In the genomic region with DNA sequence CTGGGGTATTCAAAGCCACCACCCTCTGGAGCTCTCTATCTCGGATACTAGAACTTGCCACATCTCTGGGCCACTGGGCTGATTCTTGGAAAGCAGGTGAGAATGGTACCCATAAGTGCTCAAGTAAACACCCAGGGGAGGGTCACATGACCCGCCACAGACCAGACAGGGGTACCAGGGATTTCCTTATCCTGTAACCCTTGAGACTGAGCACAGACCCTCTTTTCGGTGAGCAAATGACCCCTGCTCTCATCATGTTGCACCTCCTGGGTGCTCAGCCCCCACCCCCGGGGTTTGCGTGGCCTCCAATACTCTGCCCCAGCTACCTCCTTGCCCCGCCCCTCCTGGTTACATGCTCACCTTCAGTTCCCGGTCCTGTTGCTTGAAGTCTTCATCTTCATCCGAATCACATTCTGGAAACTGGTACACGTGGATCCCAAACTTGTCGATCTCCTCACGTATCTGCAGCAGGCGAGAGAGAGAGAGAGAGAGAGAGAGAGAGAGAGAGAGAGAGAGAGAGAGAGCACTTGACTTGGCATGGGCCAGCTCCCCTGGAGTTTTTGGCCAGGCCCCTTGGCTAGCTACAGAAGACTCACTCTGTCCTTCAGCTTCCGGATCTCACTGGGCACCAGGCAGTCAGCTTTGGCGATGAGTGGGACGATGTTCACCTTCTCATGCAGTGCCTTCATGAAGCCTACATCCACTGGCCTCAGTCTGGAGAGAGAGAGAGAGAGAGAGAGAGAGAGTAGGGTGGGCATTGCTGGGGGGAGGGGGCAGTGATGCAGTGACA, we compare ENCODE assay signal across 20 mouse cellular contexts. TPM values are rescaled to one million over a fixed set of nuclear protein-coding genes. Genes with fewer than 3 reads are reported as not detected.
DNase-seq lines count a peak whose midpoint lies in the region; ATAC-seq lines count a peak whose summit lies in the region.
"Had no signal": no experiment of that assay in that cellular context is flagged by ENCODE, and none has a peak within 500 bp of the region (broad histone marks: within the 10 kb centered on the region; RNA-seq: fewer than 3 reads in every experiment).

No protein-coding gene starts in this region.

- no peaks in the 10 kb centered on the region for H3K9me3 ChIP-seq in megakaryocyte, embryonic 14.5 days
- no peaks in the 10 kb centered on the region for H3K9me3 ChIP-seq in hindbrain, embryonic 13.5 days
- H3K9me3 ChIP-seq: embryonic facial prominence, embryonic 15.5 days; forebrain, embryonic 10.5 days had no signal

- H3K27ac ChIP-seq in hindbrain, embryonic 13.5 days = no peak overlapping the region
- H3K27ac ChIP-seq: embryonic facial prominence, embryonic 15.5 days; forebrain, embryonic 10.5 days had no signal

- H3K4me2 ChIP-seq in hindbrain, embryonic 13.5 days = no peak overlapping the region
- H3K4me2 ChIP-seq: embryonic facial prominence, embryonic 15.5 days had no signal

- WGBS in hindbrain, embryonic 13.5 days = 30% methylated on average over 15 of the region's 15 CpGs

- H3K4me1 ChIP-seq in megakaryocyte, embryonic 14.5 days = peaks cover 100% of the 10 kb centered on the region
- H3K4me1 ChIP-seq in hindbrain, embryonic 13.5 days (replicated peaks) = peaks cover 57% of the 10 kb centered on the region

- DNase-seq in CD4-positive, CD25-positive, alpha-beta regulatory T cell, adult 2 months (ENCODE audit: low read depth, low spot score) = peak; percentile 9
- peak; percentile 70 for DNase-seq in cerebellum, adult 9-11 months
- peak; percentile 27 to 46 for DNase-seq in layer of hippocampus, postnatal 10 days (ENCODE audit: low spot score in 2 of 2)
- no peak for DNase-seq in heart, adult 11 months
- DNase-seq: adrenal gland, postnatal 10 days; embryo, embryonic 11 days; kidney, adult 9 months; kidney, postnatal 36 days; liver; liver, postnatal 0 days; lung, postnatal 14 days; right cerebral cortex, postnatal 4 days; thymus, postnatal 25 days had no signal

- H3K9ac ChIP-seq in hindbrain, embryonic 13.5 days = no peak overlapping the region
- H3K9ac ChIP-seq: embryonic facial prominence, embryonic 15.5 days; liver, postnatal 0 days had no signal

- ATAC-seq in CD4-positive, CD25-positive, alpha-beta regulatory T cell, adult 4 months = no peak
- ATAC-seq in megakaryocyte, adult 5-6 weeks (ENCODE audit: poor library complexity, severe bottlenecking) = no peak
- ATAC-seq in hindbrain, embryonic 13.5 days (ENCODE audit: low FRiP score) = no peak
- ATAC-seq: inflammation-experienced regulatory T-cells, adult 6 months; liver, postnatal 0 days had no signal

- H3K36me3 ChIP-seq in megakaryocyte, embryonic 14.5 days (replicated peaks; ENCODE audit: low read length) = peaks cover 17% of the 10 kb centered on the region
- peaks cover 53% of the 10 kb centered on the region for H3K36me3 ChIP-seq in hindbrain, embryonic 13.5 days

- peak overlapping the region; percentile 80 for H3K4me3 ChIP-seq in megakaryocyte, embryonic 14.5 days (replicated peaks)
- H3K4me3 ChIP-seq in hindbrain, embryonic 13.5 days = no peak overlapping the region
- H3K4me3 ChIP-seq: embryonic facial prominence, embryonic 15.5 days; forebrain, embryonic 10.5 days had no signal

- peaks cover 91% of the 10 kb centered on the region for H3K27me3 ChIP-seq in megakaryocyte, embryonic 14.5 days (replicated peaks)
- peaks cover 75% of the 10 kb centered on the region for H3K27me3 ChIP-seq in hindbrain, embryonic 13.5 days

RNA-seq across cellular contexts. Expression of a gene that starts 1.7 kb away (rescaled TPM):
- polyA plus RNA-seq in CD4-positive, CD25-positive, alpha-beta regulatory T cell, adult 4 months (2017; shearing (Covaris generic)) = not detected
- polyA plus RNA-seq in megakaryocyte, embryonic 14.5 days (2012; ENCODE audit: insufficient read depth, low replicate concordance) = 3,910 and 6,936 TPM in 2 replicates
- total RNA-seq in megakaryocyte, adult 5-6 weeks (2015) = 0.38 and 0.55 TPM in 2 replicates
- 0.70 TPM in 1 of 2 replicates, not detected in the other for total RNA-seq in megakaryocyte, adult 5-6 weeks (2017)
- total RNA-seq in layer of hippocampus, postnatal 10 days (2021) = 1 to 10 TPM; 4.9 to 5.4 TPM
- polyA plus RNA-seq in hindbrain, embryonic 13.5 days (2015; fragmentation: Nextera tagmentation; extraction: Ambion mirVana) = 11.2 and 11.9 TPM in 2 replicates
- polyA plus RNA-seq: inflammation-experienced regulatory T-cells, adult 6 months had no signal

RNA-seq across cellular contexts. Expression of a gene that starts 2.3 kb away (rescaled TPM):
- polyA plus RNA-seq in CD4-positive, CD25-positive, alpha-beta regulatory T cell, adult 4 months (2017; shearing (Covaris generic)) = not detected
- 1.0 TPM in 1 of 2 replicates, not detected in the other for polyA plus RNA-seq in megakaryocyte, embryonic 14.5 days (2012; ENCODE audit: insufficient read depth, low replicate concordance)
- 1.7 and 2.9 TPM in 2 replicates for total RNA-seq in megakaryocyte, adult 5-6 weeks (2015)
- 0.61 and 3.2 TPM in 2 replicates for total RNA-seq in megakaryocyte, adult 5-6 weeks (2017)
- total RNA-seq in layer of hippocampus, postnatal 10 days (2021) = 10 to 100 TPM; 84.8 to 98.2 TPM
- polyA plus RNA-seq in hindbrain, embryonic 13.5 days (2015; fragmentation: Nextera tagmentation; extraction: Ambion mirVana) = 19.3 and 21.0 TPM in 2 replicates
- polyA plus RNA-seq: inflammation-experienced regulatory T-cells, adult 6 months; liver, postnatal 0 days had no signal

RNA-seq across cellular contexts. Expression of a gene that starts 5.8 kb away (rescaled TPM):
- 1 to 10 TPM in 1 of 2 experiments, under 1 TPM in 1; 0.36 to 1.5 TPM for polyA plus RNA-seq in CD4-positive, CD25-positive, alpha-beta regulatory T cell, adult 4 months (2017; shearing (Covaris generic))
- 8.0 and 10.3 TPM in 2 replicates for polyA plus RNA-seq in megakaryocyte, embryonic 14.5 days (2012; ENCODE audit: insufficient read depth, low replicate concordance)
- total RNA-seq in megakaryocyte, adult 5-6 weeks (2015) = 19.5 and 23.5 TPM in 2 replicates
- total RNA-seq in megakaryocyte, adult 5-6 weeks (2017) = 11.6 and 17.0 TPM in 2 replicates
- total RNA-seq in layer of hippocampus, postnatal 10 days (2021) = 100 to 1,000 TPM; 543 to 588 TPM
- polyA plus RNA-seq in hindbrain, embryonic 13.5 days (2015; fragmentation: Nextera tagmentation; extraction: Ambion mirVana) = 169 and 176 TPM in 2 replicates

RNA-seq across cellular contexts. Expression of a gene that starts 33.5 kb away (rescaled TPM):
- not detected for polyA plus RNA-seq in CD4-positive, CD25-positive, alpha-beta regulatory T cell, adult 4 months (2017; shearing (Covaris generic))
- polyA plus RNA-seq in megakaryocyte, embryonic 14.5 days (2012; ENCODE audit: insufficient read depth, low replicate concordance) = not detected in 2 replicates
- not detected in 2 replicates for total RNA-seq in megakaryocyte, adult 5-6 weeks (2015)
- not detected in 2 replicates for total RNA-seq in megakaryocyte, adult 5-6 weeks (2017)
- total RNA-seq in layer of hippocampus, postnatal 10 days (2021) = 1 to 10 TPM; 1.9 to 2.7 TPM
- 0.99 and 1.7 TPM in 2 replicates for polyA plus RNA-seq in hindbrain, embryonic 13.5 days (2015; fragmentation: Nextera tagmentation; extraction: Ambion mirVana)
- polyA plus RNA-seq: inflammation-experienced regulatory T-cells, adult 6 months; liver, postnatal 0 days had no signal

Comparison
In these comparisons a context has a peak if more than half of its experiments do, and no peak if none do; other contexts are left out.
1. RNA of a gene that starts 1.7 kb away (polyA plus RNA-seq): 3,910 to 6,936 TPM in megakaryocyte, embryonic 14.5 days; 11.2 to 11.9 TPM in hindbrain, embryonic 13.5 days and not detected in CD4-positive, CD25-positive, alpha-beta regulatory T cell, adult 4 months; every median in the first group is over 100 times any median in the second.
2. RNA of a gene that starts 2.3 kb away (polyA plus RNA-seq): 19.3 to 21.0 TPM in hindbrain, embryonic 13.5 days; 1.0 TPM in megakaryocyte, embryonic 14.5 days and not detected in CD4-positive, CD25-positive, alpha-beta regulatory T cell, adult 4 months; every median in the first group is over 10 times any median in the second.
3. RNA of a gene that starts 5.8 kb away (polyA plus RNA-seq): 169 to 176 TPM in hindbrain, embryonic 13.5 days; 8.0 to 10.3 TPM in megakaryocyte, embryonic 14.5 days and 0.36 to 1.5 TPM in CD4-positive, CD25-positive, alpha-beta regulatory T cell, adult 4 months; every median in the first group is over 10 times any median in the second.